Mouse (Mus musculus) ES-Bruce4 (cell line): Measurements from ENCODE around the gene Wnk2. TPM values are rescaled to one million over a fixed set of nuclear protein-coding genes. Genes with fewer than 3 reads are reported as not detected.

Experiments
- H3K27ac ChIP-seq: 2 replicates; pipeline ENCODE4 v1.5.1; 2012; ENCODE audit warnings: low read length, inconsistent platforms; ENCODE audit not compliant: insufficient read depth
- H3K27me3 ChIP-seq: 2 replicates; pipeline ENCODE4 v1.6.1; 2012; ENCODE audit warnings: mild to moderate bottlenecking, low read length, inconsistent platforms; ENCODE audit not compliant: control insufficient read depth, poor library complexity, insufficient read depth, severe bottlenecking
- H3K36me3 ChIP-seq: 2 replicates; pipeline ENCODE4 v1.6.1; 2012; ENCODE audit warnings: inconsistent platforms, mild to moderate bottlenecking, low read length, moderate library complexity; ENCODE audit not compliant: control insufficient read depth, poor library complexity, insufficient read depth, severe bottlenecking
- H3K4me1 ChIP-seq: one replicate; pipeline ENCODE4 v1.8.1; 2011; ENCODE audit warnings: low read length; ENCODE audit not compliant: control insufficient read depth, insufficient read depth
- H3K4me3 ChIP-seq: 2 replicates; pipeline ENCODE4 v1.5.1; 2011; ENCODE audit warnings: low read depth, mild to moderate bottlenecking, low read length
- H3K9ac ChIP-seq: 2 replicates; pipeline ENCODE4 v1.6.1; 2012; ENCODE audit warnings: low read depth, mild to moderate bottlenecking, inconsistent platforms; ENCODE audit not compliant: poor library complexity, severe bottlenecking
- H3K9me3 ChIP-seq: replicated peaks from 2 replicates; pipeline ENCODE4 v1.6.1; 2012; ENCODE audit warnings: mild to moderate bottlenecking, low read length, inconsistent platforms; ENCODE audit not compliant: control insufficient read depth, poor library complexity, insufficient read depth, severe bottlenecking
- CTCF ChIP-seq: IDR thresholded peaks from one replicate; pipeline ENCODE4 v1.8.1; 2011; ENCODE audit warnings: low read depth, low read length
- EP300 ChIP-seq: IDR thresholded peaks from 2 replicates; pipeline ENCODE4 v1.6.1; 2011; ENCODE audit warnings: low read depth, low read length; ENCODE audit not compliant: insufficient read depth
- POLR2A ChIP-seq: IDR thresholded peaks from one replicate; pipeline ENCODE4 v1.8.1; 2011; ENCODE audit warnings: low read length; ENCODE audit not compliant: insufficient read depth
- polyA plus RNA-seq: library from polyadenylated mRNA; stranded (reverse); fragments of >200 nt; gene quantifications from 2 replicates; pipeline ENCODE4 v1.2.4, GENCODE M21; 2011; ENCODE audit warnings: low read depth; ENCODE audit not compliant: missing spikeins, insufficient read depth, insufficient read length

Gene Wnk2
- polyA plus RNA-seq, 1 experiment = 7.9 TPM

- no peaks in the 10 kb centered on the region for H3K36me3 ChIP-seq
- TF ChIP-seq POLR2A (no peak), CTCF (no peak), EP300 (no peak)
- no peaks in the 10 kb centered on the region for H3K9me3 ChIP-seq
- no peaks in the 10 kb centered on the region for H3K4me1 ChIP-seq
- no peaks in the 10 kb centered on the region for H3K27me3 ChIP-seq
- H3K4me3 ChIP-seq = no peak overlapping the region
- H3K9ac ChIP-seq = no peak overlapping the region
- no peak overlapping the region for H3K27ac ChIP-seq
Measured at GRCm38 (mm10) chr13:49114921-49115320, 32.9 kb downstream of the Wnk2 start.

DNA sequence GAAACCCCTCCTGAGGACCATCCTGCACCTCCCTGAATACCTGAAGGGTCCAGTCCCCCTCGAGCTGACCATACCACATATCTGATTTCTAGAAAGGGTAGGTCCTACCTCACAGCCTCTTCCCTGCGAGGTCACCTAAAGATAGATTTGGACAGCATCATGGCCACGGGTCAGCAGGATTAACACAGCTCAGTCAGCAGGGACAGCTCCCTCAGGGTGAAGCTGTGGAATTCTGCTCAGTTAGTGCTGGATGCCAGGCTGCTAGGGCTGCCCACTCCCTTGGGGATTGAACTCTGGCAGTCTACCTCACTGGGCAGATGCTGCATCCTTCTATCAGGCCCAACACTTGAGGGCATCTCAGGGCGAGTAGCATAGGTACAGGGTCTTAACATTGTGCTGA lies 33.7 kb downstream of the Wnk2 start:
- no peaks in the 10 kb centered on the region for H3K4me1 ChIP-seq
- no peak overlapping the region for H3K27ac ChIP-seq
- no peaks in the 10 kb centered on the region for H3K27me3 ChIP-seq
- H3K9me3 ChIP-seq = no peaks in the 10 kb centered on the region
- H3K4me3 ChIP-seq = no peak overlapping the region
- no peak overlapping the region for H3K9ac ChIP-seq
- H3K36me3 ChIP-seq = no peaks in the 10 kb centered on the region
- TF ChIP-seq CTCF (no peak), EP300 (no peak), POLR2A (no peak)

GRCm38 (mm10) chr13:49113345-49113744 lies 34.5 kb downstream of the Wnk2 start:
- no peaks in the 10 kb centered on the region for H3K4me1 ChIP-seq
- no peaks in the 10 kb centered on the region for H3K36me3 ChIP-seq
- H3K4me3 ChIP-seq = no peak overlapping the region
- H3K27me3 ChIP-seq = no peaks in the 10 kb centered on the region
- H3K27ac ChIP-seq = no peak overlapping the region
- H3K9ac ChIP-seq = no peak overlapping the region
- TF ChIP-seq CTCF = no peak
- TF ChIP-seq POLR2A = no peak
- TF ChIP-seq EP300 = no peak
- H3K9me3 ChIP-seq = no peaks in the 10 kb centered on the region

- Histone ChIP-seq H3K4me1 (no peaks in the 10 kb centered on the region), H3K9me3 (no peaks in the 10 kb centered on the region), H3K9ac (no peak overlapping the region)
Measured at GRCm38 (mm10) chr13:49112652-49113051, 35.2 kb downstream of the Wnk2 start.

GRCm38 (mm10) chr13:49109665-49110064 lies 38.1 kb downstream of the Wnk2 start:
- Histone ChIP-seq H3K27me3 (no peaks in the 10 kb centered on the region), H3K27ac (no peak overlapping the region), H3K4me3 (no peak overlapping the region), H3K4me1 (no peaks in the 10 kb centered on the region), H3K36me3 (no peaks in the 10 kb centered on the region), H3K9ac (no peak overlapping the region), H3K9me3 (no peaks in the 10 kb centered on the region)
- TF ChIP-seq POLR2A (no peak), EP300 (no peak), CTCF (no peak)

More at GRCm38 (mm10) chr13:49112652-49113051, 35.2 kb downstream of the Wnk2 start:
- no peak overlapping the region for H3K4me3 ChIP-seq
- H3K36me3 ChIP-seq = no peaks in the 10 kb centered on the region
- TF ChIP-seq EP300 (no peak), POLR2A (no peak), CTCF (no peak)
- no peaks in the 10 kb centered on the region for H3K27me3 ChIP-seq
- no peak overlapping the region for H3K27ac ChIP-seq

DNA sequence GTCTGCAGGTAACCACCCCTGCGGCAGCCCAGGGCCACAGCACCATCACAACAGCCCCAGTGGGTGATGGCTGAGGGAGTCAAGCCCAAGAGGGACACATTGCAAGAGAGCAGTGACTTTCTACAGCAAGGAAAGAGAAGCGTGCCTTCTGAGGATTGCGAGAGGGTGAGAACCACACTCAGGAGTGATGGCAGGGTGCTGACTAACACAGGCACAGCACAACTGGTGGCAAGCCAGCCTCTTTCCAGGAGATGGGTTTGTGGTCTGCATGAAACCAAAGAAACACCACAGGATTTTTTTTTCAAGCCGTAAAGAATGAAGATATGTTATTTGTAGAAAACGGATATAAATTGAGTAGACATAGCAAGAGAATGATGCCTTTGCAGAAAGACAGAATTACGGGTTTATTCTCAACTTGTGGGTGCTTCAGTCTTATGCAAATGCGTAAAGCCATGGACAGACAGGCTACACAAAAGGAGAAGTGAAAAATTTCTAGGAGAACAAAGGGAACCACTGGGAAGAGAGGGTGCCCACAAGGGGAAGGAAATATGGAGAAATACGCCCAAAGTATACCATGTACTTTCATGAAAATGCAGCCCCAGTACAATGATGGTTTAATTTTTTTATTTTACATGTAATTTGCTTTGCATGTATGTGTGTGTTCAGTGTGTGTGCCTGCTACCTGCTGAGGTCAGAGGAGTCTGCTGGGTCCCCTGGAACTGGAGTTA lies 39.5 kb downstream of the Wnk2 start:
- H3K4me3 ChIP-seq = no peak overlapping the region
- H3K27me3 ChIP-seq = no peaks in the 10 kb centered on the region
- H3K27ac ChIP-seq = no peak overlapping the region
- no peaks in the 10 kb centered on the region for H3K36me3 ChIP-seq
- TF ChIP-seq EP300 (no peak), POLR2A (no peak), CTCF (no peak)
- no peaks in the 10 kb centered on the region for H3K9me3 ChIP-seq
- no peak overlapping the region for H3K9ac ChIP-seq
- no peaks in the 10 kb centered on the region for H3K4me1 ChIP-seq
